In genomic region chr5:110523296-110523695, GRCm38 (mm10) we compare ENCODE assay signal across 24 mouse cellular contexts. TPM values are rescaled to one million over a fixed set of nuclear protein-coding genes. Genes with fewer than 3 reads are reported as not detected.
DNase-seq lines count a peak whose midpoint lies in the region; ATAC-seq lines count a peak whose summit lies in the region.
"Had no signal": no experiment of that assay in that cellular context is flagged by ENCODE, and none has a peak within 500 bp of the region (broad histone marks: within the 10 kb centered on the region; RNA-seq: fewer than 3 reads in every experiment).

No protein-coding gene starts in this region.

- no peak for DNase-seq in frontal cortex, postnatal 14 days (ENCODE audit: low spot score in 2 of 2)
- DNase-seq in right cerebral cortex, postnatal 10 days (ENCODE audit: low spot score in 2 of 2) = peak; percentile 60 to 67
- DNase-seq in right cerebral cortex, postnatal 4 days = no peak
- peak; percentile 37 for DNase-seq in NIH3T3 (ENCODE audit: low read depth)
- DNase-seq in brain, adult 2 months (ENCODE audit: low read depth, low spot score) = peak; percentile 73
- DNase-seq: adrenal gland, adult 8-10 months; adrenal gland, postnatal 25 days; cerebellum, adult 18-20 months; cerebellum, adult 9-10 months; cerebellum, postnatal 14 days; gastrocnemius, postnatal 10 days; gastrocnemius, postnatal 36 days; heart, adult 2 months; heart, postnatal 14 days; heart, postnatal 4 days had no signal

- no peaks in the 10 kb centered on the region for H3K36me3 ChIP-seq in midbrain, embryonic 13.5 days
- H3K36me3 ChIP-seq: forebrain, embryonic 10.5 days; heart, embryonic 10.5 days; heart, embryonic 13.5 days; hindbrain, embryonic 15.5 days had no signal

- peak; percentile 39 for ATAC-seq in frontal cortex, adult (ENCODE audit: low TSS enrichment)
- ATAC-seq in midbrain, embryonic 13.5 days = no peak
- ATAC-seq: activated CD4-positive, CD25-positive, alpha-beta regulatory T cell, adult 4 months; CD4-positive, CD25-positive, alpha-beta regulatory T cell, adult 4 months; forebrain, embryonic 14.5 days had no signal

- WGBS in midbrain, embryonic 13.5 days = 83% methylated on average over 4 of the region's 4 CpGs

- no peak overlapping the region for H3K4me2 ChIP-seq in midbrain, embryonic 13.5 days (replicated peaks)
- H3K4me2 ChIP-seq: heart, embryonic 13.5 days; hindbrain, embryonic 15.5 days had no signal

- no peaks in the 10 kb centered on the region for H3K9me3 ChIP-seq in midbrain, embryonic 13.5 days
- H3K9me3 ChIP-seq: forebrain, embryonic 10.5 days; heart, embryonic 10.5 days; heart, embryonic 13.5 days; hindbrain, embryonic 15.5 days had no signal

- no peak overlapping the region for H3K9ac ChIP-seq in midbrain, embryonic 13.5 days (replicated peaks)
- H3K9ac ChIP-seq: heart, embryonic 13.5 days; hindbrain, embryonic 15.5 days had no signal

- peaks cover 3% of the 10 kb centered on the region; the same call in 1 of the 2 replicates for H3K4me1 ChIP-seq in midbrain, embryonic 13.5 days (replicated peaks)
- H3K4me1 ChIP-seq: heart, embryonic 10.5 days had no signal

- H3K27me3 ChIP-seq in midbrain, embryonic 13.5 days = no peaks in the 10 kb centered on the region
- H3K27me3 ChIP-seq: hindbrain, embryonic 15.5 days had no signal

- H3K27ac ChIP-seq in midbrain, embryonic 13.5 days = no peak overlapping the region
- H3K27ac ChIP-seq: forebrain, embryonic 10.5 days; heart, adult 2 months; heart, embryonic 10.5 days; heart, embryonic 13.5 days; hindbrain, embryonic 15.5 days had no signal

- no peak overlapping the region for H3K4me3 ChIP-seq in midbrain, embryonic 13.5 days (replicated peaks)
- H3K4me3 ChIP-seq: forebrain, embryonic 10.5 days; heart, adult 2 months; heart, embryonic 10.5 days; heart, embryonic 13.5 days; hindbrain, embryonic 15.5 days had no signal

RNA-seq across cellular contexts. Expression of gene Galnt9, which starts 20.9 kb away (rescaled TPM):
- polyA plus RNA-seq in midbrain, embryonic 13.5 days (2015; fragmentation: Nextera tagmentation; extraction: Ambion mirVana) = 13.7 and 14.1 TPM in 2 replicates
- polyA plus RNA-seq: heart, embryonic 10.5 days; heart, embryonic 13.5 days had no signal

Comparison
In these comparisons a context has a peak if more than half of its experiments do, and no peak if none do; other contexts are left out.
1. DNase-seq: peak in right cerebral cortex, postnatal 10 days (2 of 2), NIH3T3 (single experiment) and brain, adult 2 months (single experiment); none in frontal cortex, postnatal 14 days (0 of 2) and right cerebral cortex, postnatal 4 days (single experiment).